Mouse (Mus musculus): ENCODE results near the gene Pla2g2d.

The Pla2g2d gene

GRCm38 (mm10) chr4:138775435-138775834 lies at the start of gene Pla2g2d:
TSS of gene Pla2g2d (plus strand) at chr4:138775735.
- no peak for DNase-seq (ENCODE audit: low read depth, low spot score)

- DNase-seq (ENCODE audit: low read depth, low spot score) = no peak
Measured at GRCm38 (mm10) chr4:138725751-138726150, 49.8 kb upstream of the Pla2g2d start.

GRCm38 (mm10) chr4:138729018-138729703 lies 46.4 kb upstream of the Pla2g2d start:
- no peak for DNase-seq (ENCODE audit: low read depth, low spot score)

GRCm38 (mm10) chr4:138734105-138734504 lies 41.4 kb upstream of the Pla2g2d start:
- DNase-seq (ENCODE audit: low read depth, low spot score) = no peak

- DNase-seq (ENCODE audit: low read depth, low spot score) = no peak
Measured at GRCm38 (mm10) chr4:138734863-138735262, 40.7 kb upstream of the Pla2g2d start.

- DNase-seq (ENCODE audit: low read depth, low spot score) = no peak
Measured at GRCm38 (mm10) chr4:138737031-138737430, 38.5 kb upstream of the Pla2g2d start, which contains the start of gene Ubxn10. TSS of gene Ubxn10 (minus strand) at chr4:138737167.

GRCm38 (mm10) chr4:138739136-138739851 lies 36.2 kb upstream of the Pla2g2d start:
- DNase-seq (ENCODE audit: low read depth, low spot score) = peak; percentile 29

- DNase-seq (ENCODE audit: low read depth, low spot score) = no peak
Measured at GRCm38 (mm10) chr4:138745884-138746283, 29.7 kb upstream of the Pla2g2d start.

GRCm38 (mm10) chr4:138746866-138747265 lies 28.7 kb upstream of the Pla2g2d start:
- no peak for DNase-seq (ENCODE audit: low read depth, low spot score)

GRCm38 (mm10) chr4:138747851-138748250 lies 27.7 kb upstream of the Pla2g2d start:
- no peak for DNase-seq (ENCODE audit: low read depth, low spot score)

- peak; percentile 66 for DNase-seq (ENCODE audit: low read depth, low spot score)
Measured at GRCm38 (mm10) chr4:138748369-138749072, 27.0 kb upstream of the Pla2g2d start.

- peak; percentile 58 for DNase-seq (ENCODE audit: low read depth, low spot score)
Measured at GRCm38 (mm10) chr4:138752603-138753002, 22.9 kb upstream of the Pla2g2d start.

GRCm38 (mm10) chr4:138753608-138754007 lies 21.9 kb upstream of the Pla2g2d start:
- no peak for DNase-seq (ENCODE audit: low read depth, low spot score)

- DNase-seq (ENCODE audit: low read depth, low spot score) = no peak
Measured at GRCm38 (mm10) chr4:138754432-138754831, 21.1 kb upstream of the Pla2g2d start.

GRCm38 (mm10) chr4:138755439-138755838 lies 20.1 kb upstream of the Pla2g2d start:
- no peak for DNase-seq (ENCODE audit: low read depth, low spot score)

- no peak for DNase-seq (ENCODE audit: low read depth, low spot score)
Measured at GRCm38 (mm10) chr4:138755983-138756382, 19.6 kb upstream of the Pla2g2d start.

- DNase-seq (ENCODE audit: low read depth, low spot score) = no peak
Measured at GRCm38 (mm10) chr4:138757416-138757815, 18.1 kb upstream of the Pla2g2d start, which contains the start of gene Pla2g2f. TSS of gene Pla2g2f (minus strand) at chr4:138757626.

- DNase-seq (ENCODE audit: low read depth, low spot score) = peak; percentile 40
Measured at GRCm38 (mm10) chr4:138762266-138762665, 13.3 kb upstream of the Pla2g2d start.

GRCm38 (mm10) chr4:138771970-138772369 lies 3.6 kb upstream of the Pla2g2d start:
- no peak for DNase-seq (ENCODE audit: low read depth, low spot score)

GRCm38 (mm10) chr4:138772386-138772785 lies 3.1 kb upstream of the Pla2g2d start:
- DNase-seq (ENCODE audit: low read depth, low spot score) = no peak

- DNase-seq (ENCODE audit: low read depth, low spot score) = no peak
Measured at GRCm38 (mm10) chr4:138777417-138778407, 2.2 kb downstream of the Pla2g2d start.
